Mouse (Mus musculus): Measurements from ENCODE around the gene Epas1. TPM values are rescaled to one million over a fixed set of nuclear protein-coding genes. Genes with fewer than 3 reads are reported as not detected.

Gene Epas1
- 10 to 100 TPM; 98.7 to 99.2 TPM for total RNA-seq (2021)
- long read RNA-seq, experiment 1, full-length matches to known transcripts, result 54 of 81 reads
- long read RNA-seq, experiment 1, partial matches to known transcripts, result 26 of 81 reads
- long read RNA-seq, experiment 1, other reads (novel, unspliced or antisense), result 1 of 81 reads
- long read RNA-seq, experiment 2, full-length matches to known transcripts, result 74 of 111 reads
- long read RNA-seq, experiment 2, partial matches to known transcripts, result 34 of 111 reads
- long read RNA-seq, experiment 2, other reads (novel, unspliced or antisense), result 3 of 111 reads

DNA sequence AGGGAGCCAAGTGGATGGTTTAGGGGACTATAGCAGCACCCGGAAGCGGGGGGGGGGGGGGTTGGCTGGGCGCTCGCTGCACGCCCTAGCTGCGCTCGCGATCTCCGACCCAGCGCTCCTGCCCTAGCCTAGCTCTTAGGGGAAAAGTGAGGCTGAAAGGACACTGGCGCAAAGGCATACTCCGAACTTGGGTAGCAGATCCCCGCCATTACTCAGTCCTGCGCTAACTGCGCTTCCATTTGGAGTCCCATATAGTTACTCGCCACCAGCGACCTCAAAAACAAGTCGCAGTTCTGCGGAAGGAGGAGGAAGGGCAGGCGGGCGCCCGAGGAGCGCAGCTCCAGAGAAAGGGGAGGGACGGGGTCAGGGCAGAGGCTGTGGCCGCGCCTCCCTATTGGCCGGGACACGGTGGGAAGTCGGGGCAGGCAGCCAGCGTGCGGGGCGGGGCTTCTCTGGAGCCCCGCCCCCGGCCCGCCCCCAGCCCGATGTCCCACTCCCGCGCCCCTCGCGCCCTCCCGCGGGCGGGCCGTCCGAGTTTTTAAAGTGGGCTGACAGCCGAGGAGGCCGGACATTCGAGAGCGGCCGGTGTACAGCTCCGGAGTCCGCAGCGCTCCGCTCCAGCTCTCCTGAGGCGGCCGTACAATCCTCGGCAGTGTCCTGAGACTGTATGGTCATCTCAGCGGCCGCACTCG is at the start of gene Epas1:
Epas1 (plus strand) TSS at position 571 of the 692 bp plus-strand sequence.
- DNase-seq (ENCODE audit: low spot score in 2 of 2), result peak; percentile 52 to 65
- peak within 1 kb of the TSS; percentile 60 for H3K4me3 ChIP-seq
- TF ChIP-seq CTCF (conservative IDR thresholded peaks at IDR 0.05), result peak; percentile 35; the same call in 1 of the 2 replicates
- peak within 1 kb of the TSS; percentile 84 for H3K27ac ChIP-seq

DNA sequence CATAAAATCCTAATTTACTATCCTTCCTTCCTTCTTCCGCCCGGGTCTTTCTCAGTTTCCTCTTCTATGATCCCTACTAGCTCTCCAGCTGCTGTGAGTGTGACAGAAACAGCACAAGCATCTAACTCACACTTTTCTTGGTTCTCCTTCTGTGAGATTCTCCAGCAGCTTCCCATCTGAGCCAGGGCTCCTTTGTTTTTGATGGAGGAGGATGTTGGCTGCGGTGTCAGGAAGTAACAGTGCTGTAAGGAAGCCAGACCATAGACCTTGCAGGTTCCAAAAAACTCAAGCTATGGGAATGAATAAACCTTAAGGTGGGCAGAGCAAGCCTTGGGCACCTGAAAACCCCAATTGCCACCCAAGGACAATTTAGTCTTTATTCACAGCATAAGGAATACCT is 48.3 kb upstream of the Epas1 start:
- H3K4me3 ChIP-seq, result no peak overlapping the region
- no peak for TF ChIP-seq CTCF (conservative IDR thresholded peaks at IDR 0.05)
- DNase-seq (ENCODE audit: low spot score in 2 of 2), result no peak
- no peak overlapping the region for H3K27ac ChIP-seq

DNA sequence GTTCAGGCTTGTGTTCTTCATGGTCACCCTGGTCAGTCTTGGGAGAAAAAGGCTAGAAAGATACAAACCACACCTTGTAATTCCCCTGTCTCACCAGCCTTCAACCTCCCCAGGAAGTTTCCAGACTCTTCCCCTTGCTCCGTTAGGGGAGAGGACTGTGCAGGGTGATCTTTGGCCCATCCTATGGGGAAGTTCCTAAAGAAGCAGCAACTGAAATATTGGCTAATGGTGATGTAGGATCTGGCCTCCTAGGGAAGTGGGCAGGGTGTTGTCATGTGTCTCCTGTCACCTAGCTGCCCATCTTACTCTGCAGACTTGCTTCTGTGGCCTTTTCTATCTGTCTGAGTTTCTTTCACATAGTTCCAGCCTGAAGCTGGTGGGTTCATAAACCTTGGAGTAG is 47.0 kb upstream of the Epas1 start:
- TF ChIP-seq CTCF (conservative IDR thresholded peaks at IDR 0.05), result no peak
- Histone ChIP-seq H3K27ac (no peak overlapping the region), H3K4me3 (no peak overlapping the region)
- DNase-seq (ENCODE audit: low spot score in 2 of 2), result no peak

- no peak for TF ChIP-seq CTCF (conservative IDR thresholded peaks at IDR 0.05)
- DNase-seq (ENCODE audit: low spot score in 2 of 2), result no peak
- H3K4me3 ChIP-seq, result no peak overlapping the region
- H3K27ac ChIP-seq, result peak overlapping the region; percentile 68
Measured at GRCm38 (mm10) chr17:86709803-86710202, 43.7 kb upstream of the Epas1 start.

DNA sequence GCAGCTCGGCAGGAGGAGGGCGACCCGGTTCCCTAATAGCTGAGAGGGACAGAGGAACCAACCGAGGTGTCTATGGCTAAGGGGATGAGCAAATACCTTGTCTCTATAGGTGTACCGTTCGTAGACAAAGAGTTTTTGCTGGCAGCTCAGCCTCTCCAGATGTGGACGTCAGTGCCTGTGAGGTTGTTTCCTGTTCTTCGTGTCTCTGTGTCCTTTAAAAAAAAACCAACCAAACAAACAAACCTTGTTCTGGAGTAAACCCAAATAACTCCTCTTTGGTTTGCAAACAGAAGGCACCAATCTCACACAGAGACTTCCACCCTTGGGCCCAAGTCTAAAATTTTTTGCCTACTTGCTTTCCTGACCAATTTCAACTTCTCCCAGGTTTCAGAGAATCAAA is 43.1 kb upstream of the Epas1 start:
- Histone ChIP-seq H3K27ac (peak overlapping the region; percentile 68), H3K4me3 (no peak overlapping the region)
- no peak for DNase-seq (ENCODE audit: low spot score in 2 of 2)
- no peak for TF ChIP-seq CTCF (conservative IDR thresholded peaks at IDR 0.05)

DNA sequence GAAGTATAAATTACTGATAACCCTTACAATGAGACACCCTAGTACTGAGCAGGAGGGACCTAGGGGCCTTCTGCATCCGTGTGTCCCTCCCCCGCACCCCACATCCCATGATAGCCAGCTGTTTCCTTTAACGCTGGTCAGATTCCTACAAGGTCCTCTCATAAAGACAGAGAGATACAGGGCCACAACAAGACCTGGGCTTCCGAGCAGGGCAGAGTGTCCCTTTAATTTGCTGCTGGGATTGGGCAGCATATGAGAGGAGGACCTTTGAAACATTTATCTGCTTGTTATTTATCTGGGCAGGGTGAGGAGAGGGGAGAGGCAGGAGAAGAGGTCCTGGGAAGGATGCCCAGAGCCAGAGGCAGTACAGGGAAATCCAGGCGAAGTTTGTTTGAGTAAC is 41.6 kb upstream of the Epas1 start:
- TF ChIP-seq CTCF (conservative IDR thresholded peaks at IDR 0.05), result no peak
- Histone ChIP-seq H3K27ac (no peak overlapping the region), H3K4me3 (no peak overlapping the region)
- no peak for DNase-seq (ENCODE audit: low spot score in 2 of 2)

DNA sequence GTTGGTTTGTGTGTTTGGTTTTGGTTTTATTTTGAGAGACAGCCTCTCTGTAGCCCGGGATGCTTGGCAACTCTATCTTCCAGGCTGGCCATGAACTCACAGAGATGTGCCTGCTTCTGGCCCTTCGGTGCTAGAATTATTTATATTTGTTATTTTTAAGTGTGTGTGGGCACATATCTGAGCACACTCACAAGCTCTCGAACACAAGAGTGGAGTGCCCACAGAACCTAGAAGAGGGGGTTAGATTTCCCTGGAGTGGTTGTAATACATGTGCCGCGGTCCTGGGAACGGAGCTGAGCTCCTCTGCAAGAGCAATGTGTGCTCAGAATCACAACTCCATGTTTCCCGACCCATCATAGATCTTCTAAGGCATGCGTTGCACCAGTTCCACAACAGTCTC is 40.9 kb upstream of the Epas1 start:
- no peak for DNase-seq (ENCODE audit: low spot score in 2 of 2)
- no peak overlapping the region for H3K27ac ChIP-seq
- no peak overlapping the region for H3K4me3 ChIP-seq
- no peak for TF ChIP-seq CTCF (conservative IDR thresholded peaks at IDR 0.05)

DNA sequence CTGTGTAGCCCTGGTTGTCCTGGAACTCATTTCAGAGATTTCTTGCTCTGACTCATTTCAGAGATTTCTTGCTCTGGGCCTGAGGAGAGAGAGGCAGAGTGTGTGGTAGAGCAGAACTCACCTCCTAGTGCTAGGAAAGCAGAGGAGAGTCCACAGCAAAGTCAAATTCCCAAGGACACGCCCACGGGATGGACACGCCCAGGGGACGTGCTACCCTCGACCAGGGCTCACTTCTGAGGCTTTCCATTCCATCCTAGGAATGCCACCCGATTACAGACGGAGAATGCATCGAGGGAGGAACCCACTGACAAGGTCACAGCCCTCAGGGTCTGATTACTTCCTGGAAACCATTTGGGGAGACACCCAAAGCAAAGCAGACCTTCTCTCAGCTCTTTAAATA is 39.9 kb upstream of the Epas1 start:
- TF ChIP-seq CTCF (conservative IDR thresholded peaks at IDR 0.05), result no peak
- no peak overlapping the region for H3K27ac ChIP-seq
- H3K4me3 ChIP-seq, result no peak overlapping the region

DNA sequence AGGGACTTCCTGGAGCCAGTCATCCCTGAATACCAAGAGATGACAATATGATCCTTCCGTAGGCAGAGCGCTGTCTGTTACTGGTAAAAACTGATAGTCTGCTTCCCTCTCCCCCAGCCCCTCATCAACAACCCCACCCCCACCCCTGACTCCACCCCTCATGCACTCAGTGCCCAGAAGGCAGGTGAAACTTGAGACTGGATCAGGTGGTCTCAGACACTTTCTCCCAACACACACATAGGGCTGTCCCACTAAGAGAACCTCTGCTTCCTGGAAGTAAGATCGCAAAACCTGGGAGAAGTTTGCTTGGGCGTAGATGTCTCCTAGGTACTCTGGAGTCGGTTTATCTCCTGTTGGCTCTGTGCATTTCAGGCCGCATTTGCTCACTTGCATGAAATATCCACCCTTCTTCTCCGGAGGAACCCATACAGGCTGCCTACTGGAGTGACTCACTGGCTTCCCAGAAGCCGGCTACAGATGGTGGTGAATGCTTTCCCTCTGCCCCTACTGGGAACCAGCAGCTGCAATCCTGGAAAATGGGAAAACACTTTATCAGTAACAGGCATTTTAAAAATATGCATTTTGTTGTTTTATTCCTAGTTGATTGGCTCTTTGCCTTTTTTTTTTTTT is 28.6 kb upstream of the Epas1 start:
- peak; percentile 54 to 59 for DNase-seq (ENCODE audit: low spot score in 2 of 2)
- TF ChIP-seq CTCF (conservative IDR thresholded peaks at IDR 0.05), result no peak
- Histone ChIP-seq H3K27ac (no peak overlapping the region), H3K4me3 (no peak overlapping the region)

More for the DNA sequence above, 39.9 kb upstream of the Epas1 start:
- DNase-seq (ENCODE audit: low spot score in 2 of 2), result no peak

- DNase-seq (ENCODE audit: low spot score in 2 of 2), result no peak
- Histone ChIP-seq H3K4me3 (no peak overlapping the region), H3K27ac (peak overlapping the region; percentile 18; the same call in 1 of the 2 replicates)
- no peak for TF ChIP-seq CTCF (conservative IDR thresholded peaks at IDR 0.05)
Measured at GRCm38 (mm10) chr17:86726480-86726879, 27.0 kb upstream of the Epas1 start.

DNA sequence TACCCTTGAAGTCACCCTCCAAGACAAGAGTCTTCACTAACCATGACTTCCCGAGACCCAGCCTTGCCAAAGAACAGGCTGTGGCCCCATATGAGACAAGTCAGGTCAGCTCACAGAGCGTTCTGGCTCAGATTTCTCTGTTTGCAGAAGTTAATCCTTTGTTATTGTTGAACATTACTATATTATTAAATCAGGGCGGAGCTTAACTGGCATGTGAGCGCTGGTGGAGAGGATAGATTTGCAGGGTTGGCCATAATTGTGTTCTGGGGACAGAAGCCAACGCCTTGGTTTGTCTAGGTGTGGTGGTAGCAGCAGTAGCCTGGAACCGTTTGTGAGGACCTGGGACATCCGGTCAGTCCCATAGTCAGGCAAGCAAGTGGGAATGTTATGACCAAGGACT is 26.5 kb upstream of the Epas1 start:
- peak overlapping the region; percentile 18; the same call in 1 of the 2 replicates for H3K27ac ChIP-seq
- H3K4me3 ChIP-seq, result no peak overlapping the region
- no peak for DNase-seq (ENCODE audit: low spot score in 2 of 2)
- TF ChIP-seq CTCF (conservative IDR thresholded peaks at IDR 0.05), result no peak

DNA sequence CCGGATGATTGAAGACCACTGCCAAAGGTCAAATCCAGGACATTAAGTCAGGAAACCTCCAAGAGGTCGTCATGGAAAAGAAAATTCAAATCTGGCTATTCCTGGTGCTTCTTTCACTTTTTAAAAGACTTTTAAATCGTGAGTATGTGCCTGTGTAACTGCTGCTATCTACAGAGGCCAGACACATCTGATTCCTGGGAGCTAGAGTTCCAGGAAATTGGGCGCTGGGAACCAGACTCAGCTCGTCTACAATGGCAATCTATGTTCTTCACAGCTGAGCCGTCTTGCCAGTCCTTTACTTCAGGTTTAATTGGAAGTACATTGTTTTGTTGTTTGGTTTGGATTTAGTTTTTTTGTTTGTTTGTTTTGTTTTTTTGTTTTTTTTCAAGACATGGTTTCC is 22.2 kb upstream of the Epas1 start:
- TF ChIP-seq CTCF (conservative IDR thresholded peaks at IDR 0.05), result no peak
- H3K27ac ChIP-seq, result peak overlapping the region; percentile 61; the same call in 1 of the 2 replicates
- no peak for DNase-seq (ENCODE audit: low spot score in 2 of 2)
- H3K4me3 ChIP-seq, result no peak overlapping the region

- Histone ChIP-seq H3K27ac (peak overlapping the region; percentile 61; the same call in 1 of the 2 replicates), H3K4me3 (no peak overlapping the region)
- TF ChIP-seq CTCF (conservative IDR thresholded peaks at IDR 0.05), result no peak
- peak in 1 of 2 experiments; percentile 14 for DNase-seq (ENCODE audit: low spot score in 2 of 2)
Measured at GRCm38 (mm10) chr17:86732024-86732423, 21.5 kb upstream of the Epas1 start.

All from layer of hippocampus, adult 2 months (tissue).